Mouse (Mus musculus) spleen, adult 10 weeks (tissue): ENCODE data around the gene Olfr975. TPM values are rescaled to one million over a fixed set of nuclear protein-coding genes. Genes with fewer than 3 reads are reported as not detected.

Experiments
- polyA plus RNA-seq: library from polyadenylated mRNA; stranded (reverse); fragments of 350-450 nt; fragmentation: Illumina TruSeq; extraction: RNeasy Lipid Tissue Mini Kit (QIAGEN cat#74804); gene quantifications from one replicate; pipeline ENCODE4 v1.2.3, GENCODE M21; 2015; ENCODE audit warnings: low replicate concordance; ENCODE audit not compliant: insufficient read depth

Olfr975 gene
- polyA plus RNA-seq: not detected

DNA sequence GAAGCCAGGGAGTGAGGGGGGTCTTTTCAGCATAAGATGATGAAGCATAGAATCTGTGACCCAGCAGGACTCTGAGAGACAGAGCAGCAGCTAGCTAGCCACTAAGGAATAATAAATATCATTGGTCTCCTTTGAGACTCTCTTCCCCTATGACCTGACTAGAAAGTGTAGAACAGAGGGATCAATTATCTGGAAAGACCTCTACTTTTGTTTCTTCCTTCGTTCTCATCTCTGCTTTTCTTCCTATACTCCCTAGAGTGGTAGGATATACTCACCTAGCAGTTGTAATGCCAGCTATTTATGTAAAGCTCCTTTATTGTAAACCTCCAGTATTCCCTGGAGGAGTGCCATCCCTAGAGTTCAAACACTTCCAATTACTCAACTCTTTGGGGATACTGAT lies at the start of gene Olfr975:
Olfr975 (minus strand) TSS at position 101 of the 400 bp plus-strand sequence.

DNA sequence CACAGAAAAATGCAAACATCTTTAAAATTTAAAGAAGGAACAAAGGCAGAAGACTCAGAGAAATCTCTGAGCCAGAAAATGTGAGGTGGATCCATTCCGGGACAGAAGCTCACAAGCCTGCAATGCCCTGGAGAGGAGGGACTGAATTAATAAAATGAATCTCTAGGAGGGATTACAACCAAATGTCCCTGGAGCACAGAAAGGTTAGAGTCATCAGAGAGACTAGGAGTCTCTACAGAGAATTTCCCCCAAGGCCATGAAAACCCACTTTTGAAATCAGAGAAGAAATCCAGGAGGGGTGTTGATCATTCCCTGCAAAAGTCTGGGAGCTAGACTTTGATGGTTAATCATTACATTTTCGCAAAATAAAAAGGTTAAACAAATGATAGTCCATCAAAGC lies 40.0 kb upstream of the Olfr975 start, which contains the start of gene Olfr978:
Olfr978 (plus strand) TSS at position 301 of the 400 bp plus-strand sequence.

DNA sequence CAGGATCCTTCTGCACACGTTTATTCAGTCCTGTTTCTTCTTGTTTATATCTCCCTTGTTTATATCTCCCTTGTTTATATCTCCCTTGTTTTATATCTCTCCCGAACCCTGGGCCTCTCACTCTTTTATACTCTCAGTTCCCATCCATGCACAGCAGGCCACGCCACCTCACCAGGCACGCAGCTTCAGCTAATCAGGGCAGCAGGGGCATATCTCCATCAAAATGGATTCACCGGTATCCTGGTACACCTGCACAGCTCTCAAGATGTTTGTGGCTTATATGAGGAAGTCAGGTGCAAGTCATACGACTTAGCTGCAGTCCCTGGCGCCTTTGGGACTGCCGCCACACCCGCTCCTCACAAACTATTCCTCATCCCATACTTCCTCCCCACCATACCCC lies 9.2 kb upstream of the Olfr975 start, which contains the start of gene Olfr976:
Olfr976 (minus strand) TSS at position 101 of the 400 bp plus-strand sequence.

DNA sequence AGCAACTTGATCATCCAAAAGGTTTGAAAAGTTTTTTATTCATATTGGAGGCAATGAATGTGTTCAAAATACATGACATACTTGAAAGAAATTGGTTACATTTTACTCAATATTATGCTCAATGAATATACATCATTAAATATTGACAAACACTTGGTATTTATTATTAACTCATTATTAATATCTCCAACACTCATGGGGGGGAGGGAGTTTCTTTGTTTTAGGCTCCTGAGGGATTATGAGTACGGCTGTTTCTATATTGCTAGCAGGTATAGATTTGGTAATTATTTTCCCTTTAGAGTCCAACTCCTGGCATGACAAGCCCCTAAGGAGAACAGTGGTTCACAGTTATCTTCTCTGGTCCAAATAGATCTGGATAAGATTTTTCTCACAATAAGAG lies 14.6 kb downstream of the Olfr975 start, which contains the start of gene Olfr974:
Olfr974 (plus strand) TSS at position 301 of the 400 bp plus-strand sequence.

DNA sequence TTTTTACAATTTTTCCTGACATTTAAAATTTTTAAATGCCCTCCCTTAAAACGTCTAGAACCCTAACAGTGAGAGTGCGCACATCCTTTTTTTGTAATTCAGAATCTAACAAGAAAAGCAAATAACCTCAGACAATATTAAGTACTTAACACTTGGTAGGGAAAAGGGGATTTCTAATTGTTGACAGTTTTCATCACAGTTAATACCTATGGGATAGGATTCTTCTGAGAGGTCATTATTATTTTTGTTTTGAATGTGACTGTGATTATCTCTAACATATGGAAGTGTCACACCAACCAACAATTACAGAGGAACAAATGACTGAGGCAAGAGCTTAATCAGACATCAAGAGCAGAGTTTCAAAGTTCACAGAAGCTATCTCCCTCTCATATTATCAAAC lies 44.8 kb downstream of the Olfr975 start, which contains the start of gene Olfr229:
Olfr229 (plus strand) TSS at position 301 of the 400 bp plus-strand sequence.

Other genes starting within 250 kb of the Olfr975 start
- gene Olfr149, start 244.9 kb downstream of the Olfr975 start, polyA plus RNA-seq: not detected
- gene Olfr965, start 240.7 kb downstream of the Olfr975 start, polyA plus RNA-seq: not detected
- not detected for gene Olfr150, start 221.1 kb downstream of the Olfr975 start, polyA plus RNA-seq
- gene Olfr967, start 205.8 kb downstream of the Olfr975 start, polyA plus RNA-seq: not detected
- not detected for gene Olfr968, start 168.8 kb downstream of the Olfr975 start, polyA plus RNA-seq
- not detected for gene Olfr969, start 161.1 kb downstream of the Olfr975 start, polyA plus RNA-seq
- gene Olfr970, start 143.2 kb downstream of the Olfr975 start, polyA plus RNA-seq: not detected
- not detected for gene Olfr971, start 115.2 kb downstream of the Olfr975 start, polyA plus RNA-seq
- not detected for gene Olfr972, start 85.6 kb downstream of the Olfr975 start, polyA plus RNA-seq
- not detected for gene Olfr229, start 44.7 kb downstream of the Olfr975 start, polyA plus RNA-seq
- not detected for gene Olfr974, start 14.5 kb downstream of the Olfr975 start, polyA plus RNA-seq
- not detected for gene Olfr976, start 9.1 kb upstream of the Olfr975 start, polyA plus RNA-seq
- gene Olfr978, start 40.1 kb upstream of the Olfr975 start, polyA plus RNA-seq: not detected
- not detected for gene Olfr979, start 51.4 kb upstream of the Olfr975 start, polyA plus RNA-seq
- gene Olfr980, start 57.5 kb upstream of the Olfr975 start, polyA plus RNA-seq: not detected
- gene Olfr981, start 69.4 kb upstream of the Olfr975 start, polyA plus RNA-seq: not detected
- gene Olfr982, start 121.8 kb upstream of the Olfr975 start, polyA plus RNA-seq: not detected
- not detected for gene Olfr983, start 141.5 kb upstream of the Olfr975 start, polyA plus RNA-seq
- gene Olfr984, start 162.2 kb upstream of the Olfr975 start, polyA plus RNA-seq: not detected
- gene Olfr985, start 178.1 kb upstream of the Olfr975 start, polyA plus RNA-seq: not detected
- gene Tmem225, start 196.1 kb upstream of the Olfr975 start, polyA plus RNA-seq: not detected
- gene Olfr986, start 228.9 kb upstream of the Olfr975 start, polyA plus RNA-seq: not detected
- 4.3 TPM for gene Zfp202, start 240.3 kb upstream of the Olfr975 start, polyA plus RNA-seq